Comparison of ENCODE assay signal across 15 mouse cellular contexts in genomic region chr16:72553713-72554112, GRCm38 (mm10).
"Had no signal": no experiment of that assay in that cellular context is flagged by ENCODE, and none has a peak within 500 bp of the region (broad histone marks: within the 10 kb centered on the region; RNA-seq: fewer than 3 reads in every experiment).

No protein-coding gene starts in this region.

- H3K4me2 ChIP-seq: limb, embryonic 15.5 days; liver, embryonic 12.5 days; lung, embryonic 15.5 days; midbrain, embryonic 15.5 days; stomach, embryonic 15.5 days had no signal

- H3K9ac ChIP-seq: limb, embryonic 15.5 days; liver, embryonic 12.5 days; lung, embryonic 15.5 days; midbrain, embryonic 15.5 days; stomach, embryonic 15.5 days had no signal

- DNase-seq: kidney, adult 18-20 months; kidney, postnatal 14 days; layer of hippocampus, adult 9-11 months; layer of hippocampus, postnatal 36 days; lung, postnatal 14 days; right cerebral cortex, postnatal 14 days; thymus, adult 2 months; thymus, postnatal 25 days had no signal

- H3K4me1 ChIP-seq: limb, embryonic 15.5 days; liver, embryonic 12.5 days; lung, embryonic 15.5 days; megakaryocyte, embryonic 14.5 days; stomach, embryonic 15.5 days had no signal

- H3K9me3 ChIP-seq: limb, embryonic 15.5 days; liver, embryonic 12.5 days; lung, embryonic 15.5 days; megakaryocyte, embryonic 14.5 days; midbrain, embryonic 15.5 days; stomach, embryonic 15.5 days had no signal

- H3K36me3 ChIP-seq: limb, embryonic 15.5 days; liver, embryonic 12.5 days; lung, embryonic 15.5 days; midbrain, embryonic 15.5 days; stomach, embryonic 15.5 days had no signal

- H3K27me3 ChIP-seq: limb, embryonic 15.5 days; liver, embryonic 12.5 days; lung, embryonic 15.5 days; megakaryocyte, embryonic 14.5 days; midbrain, embryonic 15.5 days; stomach, embryonic 15.5 days had no signal

- H3K4me3 ChIP-seq: limb, embryonic 15.5 days; liver, embryonic 12.5 days; lung, embryonic 15.5 days; megakaryocyte, embryonic 14.5 days; midbrain, embryonic 15.5 days; stomach, embryonic 15.5 days had no signal

- ATAC-seq: liver, embryonic 12.5 days; midbrain, embryonic 15.5 days had no signal

- H3K27ac ChIP-seq: limb, embryonic 15.5 days; liver, embryonic 12.5 days; lung, embryonic 15.5 days; macrophage; midbrain, embryonic 15.5 days; stomach, embryonic 15.5 days had no signal
